Mouse (Mus musculus): ENCODE results near the gene Plekhg6.
A peak's percentile ranks its signal among the peaks of the same experiment; 100 is the strongest.

Gene Plekhg6

DNA sequence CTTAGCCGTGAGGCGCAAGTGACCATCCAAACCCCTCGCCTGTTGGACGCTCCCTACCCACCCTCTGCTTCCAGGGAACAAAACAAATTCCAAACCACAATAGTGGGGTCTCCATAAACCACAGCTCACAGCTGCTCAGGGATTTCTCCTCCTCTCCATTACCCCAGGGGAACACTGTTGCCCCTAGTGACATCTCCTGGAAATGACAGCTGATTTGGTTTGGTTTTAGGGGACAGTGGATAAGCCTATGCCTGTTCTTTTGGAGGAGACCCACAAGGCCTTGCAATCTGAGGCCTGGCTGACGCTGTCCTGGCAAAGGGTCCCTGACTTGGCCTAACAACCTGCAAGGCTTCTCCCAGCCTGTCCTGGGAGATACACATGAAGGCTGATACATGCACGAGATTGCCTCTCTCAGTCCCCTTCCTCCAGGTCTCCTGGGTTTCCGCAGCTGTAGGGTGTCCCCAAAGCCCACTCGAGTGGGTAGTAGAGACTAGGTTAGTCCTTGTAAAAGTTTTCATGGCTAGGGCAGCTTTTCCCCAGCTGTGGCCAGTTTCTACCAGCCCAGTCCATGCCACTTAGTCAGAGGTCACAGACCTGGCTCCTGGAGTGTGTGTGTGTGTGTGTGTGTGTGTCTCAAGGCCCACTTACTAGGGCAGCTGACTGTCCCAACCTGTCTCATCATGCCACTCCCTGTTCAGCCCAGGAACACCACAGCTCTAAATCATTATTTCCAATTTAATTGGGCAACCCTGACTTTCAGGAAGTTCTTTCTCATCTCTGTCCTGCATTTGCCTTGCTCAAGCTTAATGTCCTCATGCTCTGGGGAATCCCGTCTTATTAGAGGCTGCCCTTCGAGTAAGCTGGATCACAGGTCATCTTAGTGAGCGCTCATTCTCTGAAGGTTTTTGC is 4.7 kb upstream of the Plekhg6 start:
- DNase-seq (ENCODE audit: low spot score in 2 of 2): peak in 1 of 2 experiments; percentile 25

DNA sequence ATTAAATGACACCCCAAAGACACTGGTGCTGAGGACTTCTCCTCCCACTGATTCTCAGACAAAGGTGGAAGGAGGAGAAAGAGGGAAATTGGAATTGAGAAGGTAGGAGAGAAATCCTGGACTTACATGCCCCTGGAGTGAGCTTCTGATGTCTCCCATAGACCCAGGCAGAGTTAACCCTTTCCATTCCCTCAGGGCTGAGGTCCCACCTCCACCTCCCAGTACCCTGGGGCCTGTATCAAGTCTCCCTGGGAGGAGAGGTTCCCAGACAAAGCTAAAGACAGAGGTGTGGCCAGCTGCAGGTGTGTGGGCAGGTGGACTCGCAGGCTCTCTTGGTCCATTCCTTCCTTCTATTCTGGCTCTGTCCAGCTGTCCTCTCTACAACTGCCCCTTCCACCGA is 1.4 kb upstream of the Plekhg6 start:
- DNase-seq (ENCODE audit: low spot score in 2 of 2): no peak

- DNase-seq (ENCODE audit: low spot score in 2 of 2): no peak
These were observed 812 bp downstream of the Plekhg6 start for GRCm38 (mm10) chr6:125379781-125380180.

DNA sequence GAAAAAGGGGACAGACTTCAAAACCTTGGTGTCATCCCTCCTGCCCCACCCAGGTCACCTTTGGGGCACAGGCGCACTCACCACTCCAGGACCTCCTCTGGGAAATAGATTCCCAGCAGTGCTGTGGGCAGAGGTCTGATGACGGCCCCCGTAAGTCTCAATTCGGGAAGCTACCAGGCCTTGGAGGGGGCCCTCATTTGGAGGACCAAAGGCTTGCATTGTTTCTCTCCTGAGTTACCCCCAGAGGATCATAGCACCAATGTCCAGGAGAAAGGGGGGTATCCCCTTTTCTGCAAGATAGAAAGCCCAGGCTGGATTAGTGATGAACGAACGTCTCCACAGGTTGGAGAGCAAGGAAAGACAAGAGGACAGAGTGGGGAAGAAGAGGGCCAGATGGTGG is 2.0 kb downstream of the Plekhg6 start:
- no peak for DNase-seq (ENCODE audit: low spot score in 2 of 2)

GRCm38 (mm10) chr6:125377582-125378451 is 2.8 kb downstream of the Plekhg6 start:
- no peak for DNase-seq (ENCODE audit: low spot score in 2 of 2)

DNA sequence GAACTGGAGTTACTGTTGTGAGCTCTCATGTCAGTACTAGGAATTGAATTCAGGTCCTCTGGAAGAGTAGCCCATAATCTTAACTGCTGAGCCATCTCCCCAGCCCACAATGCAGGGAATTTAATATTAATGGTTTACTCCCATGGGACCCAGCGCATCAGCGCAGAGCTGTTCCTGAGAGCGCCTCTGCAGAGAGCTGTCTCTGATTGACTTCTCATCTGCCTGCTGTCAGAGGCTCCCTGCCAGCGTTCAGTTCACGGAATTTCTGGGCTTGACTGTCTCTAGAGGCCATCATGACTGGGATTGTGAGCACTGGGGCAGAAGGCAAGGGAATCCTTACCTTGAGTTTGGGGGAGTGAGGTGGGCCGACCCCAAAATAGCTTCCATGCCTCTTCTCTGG is 3.6 kb downstream of the Plekhg6 start:
- no peak for DNase-seq (ENCODE audit: low spot score in 2 of 2)

DNA sequence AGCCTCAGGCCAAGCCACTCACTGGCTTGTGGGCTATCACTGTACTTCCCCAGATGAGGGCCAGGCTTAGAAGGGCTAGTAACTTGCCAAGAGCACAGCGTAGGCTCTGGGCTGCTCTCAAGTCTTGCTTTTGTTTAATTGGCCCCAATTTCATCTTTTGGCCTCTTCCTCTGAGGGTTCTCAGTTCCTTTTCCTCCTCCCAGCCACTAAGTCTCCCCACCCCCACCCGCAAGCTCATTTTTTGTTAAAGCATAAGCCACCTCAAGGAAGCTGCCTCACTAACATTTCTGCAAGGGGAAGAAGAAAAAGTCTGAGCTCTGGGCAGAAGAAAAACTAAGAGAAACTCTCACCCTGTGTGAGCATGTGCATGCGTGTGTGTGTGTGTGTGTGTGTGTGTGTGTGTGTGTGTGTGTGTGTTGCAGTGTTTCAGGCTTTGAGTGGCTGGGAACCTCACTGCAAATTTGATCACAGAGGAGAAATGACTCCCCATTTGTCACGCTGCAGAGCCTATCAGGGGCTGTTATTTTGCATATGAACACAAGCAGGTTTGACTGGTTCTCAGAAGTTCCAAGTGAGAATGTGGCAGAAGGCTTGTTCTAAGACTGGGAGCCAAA is 12.7 kb downstream of the Plekhg6 start:
- DNase-seq (ENCODE audit: low spot score in 2 of 2): no peak

DNA sequence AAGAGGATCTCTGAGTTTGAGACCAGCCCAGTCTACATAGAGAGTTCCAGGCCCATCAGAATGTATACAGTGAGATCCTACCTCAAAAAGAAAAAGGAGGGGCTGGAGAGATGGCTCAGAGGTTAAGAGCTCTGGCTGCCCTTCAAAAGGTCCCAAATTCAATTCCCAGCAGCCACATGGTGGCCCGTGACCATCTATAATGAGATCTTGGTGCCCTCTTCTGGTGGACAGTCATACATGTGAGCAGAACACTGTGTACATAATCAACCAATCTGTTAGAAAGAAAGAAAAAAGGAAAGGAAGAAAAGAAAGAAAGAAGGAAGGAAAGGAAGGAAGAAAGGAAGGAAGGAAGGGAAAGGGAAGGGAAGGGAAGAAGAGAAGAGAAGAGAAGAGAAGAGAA is 14.5 kb downstream of the Plekhg6 start:
- no peak for DNase-seq (ENCODE audit: low spot score in 2 of 2)

DNA sequence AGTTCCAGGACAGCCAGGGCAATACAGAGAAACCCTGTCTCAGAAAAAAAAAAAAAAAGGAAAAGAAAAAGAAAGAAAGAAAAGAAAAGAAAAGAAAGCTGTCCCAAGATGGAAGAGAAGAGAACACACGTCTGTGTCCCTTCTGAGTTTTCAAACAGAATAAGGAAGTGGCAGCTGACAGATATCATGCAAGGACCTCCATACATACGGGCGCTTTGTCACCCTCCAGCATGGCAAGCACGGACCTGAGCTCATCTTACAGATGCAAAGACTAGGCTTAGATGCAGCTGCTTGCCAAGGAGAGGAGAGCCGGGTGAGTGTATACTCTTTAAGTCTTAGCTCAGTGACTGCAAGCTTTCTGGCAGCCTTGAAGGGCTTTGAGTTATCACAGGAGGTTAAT is 15.1 kb downstream of the Plekhg6 start:
- DNase-seq (ENCODE audit: low spot score in 2 of 2): no peak

GRCm38 (mm10) chr6:125364448-125364847 is 16.1 kb downstream of the Plekhg6 start:
- DNase-seq (ENCODE audit: low spot score in 2 of 2): no peak

DNA sequence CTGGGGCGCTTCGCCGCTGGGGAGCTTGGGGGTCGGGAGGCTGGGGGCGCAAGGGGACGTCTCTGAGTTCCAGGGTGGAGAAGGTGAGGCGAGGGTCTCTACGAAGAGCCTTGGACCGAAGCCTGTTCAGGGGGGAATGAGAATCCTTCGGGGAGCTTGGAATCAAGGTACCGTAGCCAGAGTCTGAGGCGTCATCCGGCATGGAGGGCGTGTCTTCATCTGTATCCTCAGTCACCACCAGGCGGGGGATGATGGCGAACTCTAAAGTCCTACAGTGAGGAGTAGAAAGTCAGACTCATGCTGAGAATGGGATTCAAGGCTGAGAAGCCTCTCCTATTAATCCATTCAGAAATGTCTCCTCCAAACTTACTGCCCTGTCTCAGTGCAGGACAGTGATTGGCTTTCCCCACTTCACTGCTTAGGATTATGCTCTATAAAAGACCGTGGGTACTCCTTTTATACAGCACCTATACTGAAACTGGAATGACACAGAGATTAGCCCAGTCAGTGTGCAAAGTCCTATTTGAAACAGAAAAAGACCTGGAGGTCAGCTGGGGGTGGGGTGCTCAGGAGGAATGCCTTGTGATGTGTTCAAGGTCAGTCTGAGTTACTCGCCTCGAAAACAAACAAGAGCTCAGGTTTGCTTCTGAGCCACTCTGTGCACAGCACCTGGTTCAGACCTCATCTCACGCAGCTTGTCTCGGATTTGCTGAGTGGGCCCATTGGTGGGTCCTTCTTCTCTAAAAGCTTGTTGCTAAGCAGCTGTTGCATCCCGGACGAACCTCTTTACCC is 16.9 kb downstream of the Plekhg6 start:
- DNase-seq (ENCODE audit: low spot score in 2 of 2): no peak

GRCm38 (mm10) chr6:125363021-125363420 is 17.6 kb downstream of the Plekhg6 start:
- DNase-seq (ENCODE audit: low spot score in 2 of 2): no peak

DNA sequence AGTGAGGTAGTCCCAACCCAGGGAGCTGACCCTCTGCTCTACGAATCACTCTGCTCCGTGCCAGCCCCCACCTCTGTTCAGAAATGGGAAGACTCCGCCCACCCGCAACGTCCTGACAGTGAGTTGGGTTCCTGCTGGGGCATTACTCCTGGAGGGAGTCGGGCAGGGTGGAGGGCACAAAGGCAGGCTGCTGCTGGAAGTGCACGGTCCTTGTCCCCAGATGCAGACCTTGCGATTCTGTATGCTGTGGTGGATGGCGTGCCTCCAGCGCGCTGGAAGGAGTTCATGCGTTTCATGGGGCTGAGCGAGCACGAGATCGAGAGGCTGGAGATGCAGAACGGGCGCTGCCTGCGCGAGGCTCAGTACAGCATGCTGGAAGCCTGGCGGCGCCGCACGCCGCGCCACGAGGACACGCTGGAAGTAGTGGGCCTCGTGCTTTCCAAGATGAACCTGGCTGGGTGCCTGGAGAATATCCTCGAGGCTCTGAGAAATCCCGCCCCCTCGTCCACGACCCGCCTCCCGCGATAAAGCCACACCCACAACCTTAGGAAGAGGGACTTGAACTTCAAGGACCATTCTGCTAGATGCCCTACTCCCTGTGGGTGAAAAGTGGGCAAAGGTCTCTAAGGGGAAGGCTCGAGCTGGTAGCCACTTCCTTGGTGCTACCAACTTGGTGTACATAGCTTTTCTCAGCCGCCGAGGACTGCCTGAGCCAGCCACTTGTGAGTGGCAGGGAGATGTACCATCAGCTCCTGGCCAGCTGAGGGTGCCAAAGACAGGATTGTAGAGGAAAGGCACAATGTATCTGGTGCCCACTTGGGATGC is 18.9 kb downstream of the Plekhg6 start:
- peak; percentile 36 to 52 for DNase-seq (ENCODE audit: low spot score in 2 of 2)

- no peak for DNase-seq (ENCODE audit: low spot score in 2 of 2)
These were observed 19.7 kb downstream of the Plekhg6 start for GRCm38 (mm10) chr6:125360846-125361245.

GRCm38 (mm10) chr6:125359999-125360398 is 20.6 kb downstream of the Plekhg6 start:
- DNase-seq (ENCODE audit: low spot score in 2 of 2): no peak

DNA sequence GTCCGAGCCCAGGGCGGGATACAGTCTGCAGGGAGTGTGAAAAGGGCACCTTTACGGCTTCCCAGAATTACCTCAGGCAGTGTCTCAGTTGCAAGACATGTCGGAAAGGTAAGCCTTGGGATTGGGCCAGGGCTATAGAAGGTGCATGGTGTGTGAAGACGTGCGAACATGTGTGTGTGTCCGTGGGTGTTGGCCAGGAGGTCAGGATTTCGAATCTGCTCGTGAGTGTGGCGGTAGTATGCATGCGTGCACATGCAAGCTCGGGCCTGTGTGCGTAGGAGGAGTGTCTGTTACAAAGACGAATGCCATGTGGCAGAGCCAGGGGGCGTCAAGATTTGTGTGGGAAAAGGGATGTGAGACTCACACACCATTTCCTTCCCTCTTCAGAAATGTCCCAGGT is 23.3 kb downstream of the Plekhg6 start:
- peak in 1 of 2 experiments; percentile 32 for DNase-seq (ENCODE audit: low spot score in 2 of 2)

DNA sequence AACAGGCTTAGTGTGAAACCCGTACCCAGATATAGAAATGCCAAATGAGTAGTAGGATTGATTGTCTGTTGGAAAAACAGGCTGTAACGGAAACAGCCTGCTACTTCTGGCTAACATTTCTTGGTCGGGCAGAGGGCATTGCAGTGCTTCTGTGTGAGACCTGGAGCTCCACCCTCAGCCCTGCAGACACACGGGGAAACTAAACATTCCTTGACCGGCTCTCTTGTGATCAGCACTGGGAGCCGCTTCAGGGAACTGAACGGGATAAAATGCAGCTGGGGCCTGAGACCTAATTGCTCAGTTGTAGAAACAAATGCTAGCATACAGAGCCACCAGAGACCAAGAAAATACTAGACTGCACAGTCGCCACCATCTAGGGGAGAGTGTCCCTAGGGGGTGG is 24.3 kb downstream of the Plekhg6 start:
- DNase-seq (ENCODE audit: low spot score in 2 of 2): no peak

DNA sequence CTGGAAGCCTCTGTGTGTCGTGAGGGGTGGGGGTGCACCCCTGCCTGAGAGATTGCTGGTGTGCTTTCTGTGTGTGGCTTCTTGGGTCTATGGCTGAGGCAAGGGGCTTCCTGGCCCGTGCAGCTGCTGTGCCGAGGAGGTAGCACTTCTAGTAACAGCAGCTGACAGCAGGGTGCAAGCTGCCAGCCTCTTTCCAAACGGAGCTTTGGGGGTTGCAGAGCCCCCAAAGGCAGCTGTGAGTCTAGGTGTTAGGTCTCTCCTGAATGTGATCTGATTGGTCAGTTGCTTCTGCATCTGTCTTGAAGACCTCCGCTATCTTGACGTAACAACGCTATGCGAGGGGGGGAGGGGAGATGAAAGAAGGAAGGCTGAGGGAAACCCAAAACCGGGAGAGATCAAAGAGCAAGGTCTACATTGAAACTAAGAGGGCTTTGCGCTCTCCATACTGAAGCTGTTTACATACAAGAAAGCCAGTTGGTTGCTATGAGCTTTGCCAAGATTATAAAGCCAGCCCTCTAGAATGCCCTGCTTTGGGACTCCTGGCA is 25.3 kb downstream of the Plekhg6 start:
- DNase-seq (ENCODE audit: low spot score in 2 of 2): no peak

DNA sequence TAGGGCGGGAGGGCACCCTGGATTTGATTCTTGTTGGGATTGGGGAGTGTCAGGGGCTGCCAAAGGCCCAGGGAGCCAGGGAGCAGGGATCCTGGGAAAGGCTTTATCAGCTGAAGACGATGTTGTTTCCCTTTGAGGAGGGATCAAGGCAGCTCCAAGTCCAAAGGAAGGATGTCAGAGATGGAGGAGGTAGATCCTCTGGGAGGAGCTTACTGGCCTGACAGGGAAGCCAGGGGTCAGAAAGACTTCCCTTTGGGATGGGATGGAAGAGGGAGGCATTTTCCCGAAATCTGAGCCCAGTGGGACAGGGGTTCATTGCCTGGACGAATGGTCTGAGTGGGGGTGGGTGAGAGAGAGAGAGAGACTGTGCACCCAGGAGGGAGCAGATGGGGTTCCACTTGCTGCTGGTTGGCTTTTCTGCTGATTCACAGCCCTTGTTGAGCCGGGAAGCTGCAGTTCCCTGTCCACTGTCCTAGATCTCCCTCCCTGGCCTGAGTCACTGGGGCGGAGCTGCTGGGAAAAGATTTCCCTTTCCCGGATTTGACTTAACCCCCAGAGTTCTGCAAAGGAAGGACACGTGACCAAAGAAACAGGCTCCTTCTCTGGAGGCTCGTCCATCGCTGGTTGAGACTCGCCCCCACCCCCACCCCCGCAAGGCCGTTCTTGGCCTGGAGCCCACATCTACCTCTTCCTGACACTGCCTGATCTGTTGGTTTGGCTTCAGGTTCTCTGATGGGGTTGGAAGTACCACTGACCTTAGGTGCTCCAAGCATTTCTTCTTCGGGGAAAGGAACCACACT is 26.0 kb downstream of the Plekhg6 start:
- no peak for DNase-seq (ENCODE audit: low spot score in 2 of 2)

All from frontal cortex, postnatal 36 days (tissue).